Mouse (Mus musculus): ENCODE data around the gene Gcsam. TPM values are rescaled to one million over a fixed set of nuclear protein-coding genes. Genes with fewer than 3 reads are reported as not detected.

The Gcsam gene
- polyA plus RNA-seq, 1 experiment, result not detected

- WGBS, result 82% methylated on average over 10 of the region's 10 CpGs
- Histone ChIP-seq H3K27ac (ENCODE audit: insufficient read depth, low read depth, low read length) (no peak overlapping the region), H3K4me1 (ENCODE audit: control insufficient read depth, insufficient read depth, low read length) (peaks cover 2% of the 10 kb centered on the region; the same call in 1 of the 2 replicates), H3K4me3 (ENCODE audit: insufficient read depth, low read depth, low read length) (no peak overlapping the region)
- TF ChIP-seq POLR2A (IDR thresholded peaks at IDR 0.05; ENCODE audit: insufficient read depth, low read depth, low read length), result no peak
- TF ChIP-seq CTCF (IDR thresholded peaks at IDR 0.05; ENCODE audit: insufficient read depth, low read depth, low read length), result no peak
Observed at GRCm38 (mm10) chr16:45640070-45640762, 30.0 kb downstream of the Gcsam start.

DNA sequence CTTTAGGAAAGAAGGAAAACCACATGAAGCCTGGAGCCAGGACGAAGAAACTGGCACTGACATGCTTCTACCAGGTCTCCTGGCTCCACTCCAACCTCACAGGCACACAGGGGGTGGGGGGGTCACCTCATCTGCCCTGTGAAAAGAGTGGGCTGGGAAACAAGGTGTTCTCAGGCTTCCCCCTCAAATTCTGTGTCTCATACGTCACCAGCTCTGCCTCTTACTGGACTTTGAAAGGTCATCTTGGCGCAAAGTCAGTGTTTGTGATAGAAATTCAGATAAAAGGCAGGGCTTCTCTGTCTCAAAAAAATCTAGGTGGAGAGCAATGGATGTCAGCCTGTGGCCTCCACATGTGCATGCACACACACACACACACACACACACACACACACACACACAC is 31.1 kb downstream of the Gcsam start:
- 71% methylated on average over 3 of the region's 3 CpGs for WGBS
- no peak overlapping the region for H3K27ac ChIP-seq (ENCODE audit: insufficient read depth, low read depth, low read length)
- no peak for TF ChIP-seq POLR2A (IDR thresholded peaks at IDR 0.05; ENCODE audit: insufficient read depth, low read depth, low read length)
- no peak for TF ChIP-seq CTCF (IDR thresholded peaks at IDR 0.05; ENCODE audit: insufficient read depth, low read depth, low read length)

DNA sequence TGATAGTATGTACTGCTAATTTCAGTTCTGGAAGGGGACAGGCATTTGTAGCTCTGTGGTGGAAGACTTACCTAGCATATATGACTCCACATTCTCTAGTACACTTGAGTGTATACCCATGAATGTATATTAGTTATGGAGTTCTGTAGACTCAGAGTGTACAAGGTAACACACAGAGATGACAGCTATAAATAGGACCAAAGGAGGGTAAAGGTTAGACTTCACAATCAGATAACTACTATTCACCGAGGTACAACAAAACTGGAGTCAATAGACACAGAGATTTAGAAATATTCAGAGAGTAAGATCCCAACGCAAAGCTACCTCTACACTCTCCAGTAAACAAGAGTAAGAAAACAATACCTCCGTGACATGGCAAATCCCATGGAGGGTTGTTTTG is 33.8 kb downstream of the Gcsam start:
- H3K27ac ChIP-seq (ENCODE audit: insufficient read depth, low read depth, low read length), result no peak overlapping the region
- peaks cover 2% of the 10 kb centered on the region; the same call in 1 of the 2 replicates for H3K4me1 ChIP-seq (ENCODE audit: control insufficient read depth, insufficient read depth, low read length)
- no peak overlapping the region for H3K4me3 ChIP-seq (ENCODE audit: insufficient read depth, low read depth, low read length)
- TF ChIP-seq CTCF (IDR thresholded peaks at IDR 0.05; ENCODE audit: insufficient read depth, low read depth, low read length) (no peak), POLR2A (IDR thresholded peaks at IDR 0.05; ENCODE audit: insufficient read depth, low read depth, low read length) (no peak)
- 83% methylated on average over 3 of the region's 3 CpGs for WGBS

More for the DNA sequence above, 31.1 kb downstream of the Gcsam start:
- peaks cover 2% of the 10 kb centered on the region; the same call in 1 of the 2 replicates for H3K4me1 ChIP-seq (ENCODE audit: control insufficient read depth, insufficient read depth, low read length)
- no peak overlapping the region for H3K4me3 ChIP-seq (ENCODE audit: insufficient read depth, low read depth, low read length)

DNA sequence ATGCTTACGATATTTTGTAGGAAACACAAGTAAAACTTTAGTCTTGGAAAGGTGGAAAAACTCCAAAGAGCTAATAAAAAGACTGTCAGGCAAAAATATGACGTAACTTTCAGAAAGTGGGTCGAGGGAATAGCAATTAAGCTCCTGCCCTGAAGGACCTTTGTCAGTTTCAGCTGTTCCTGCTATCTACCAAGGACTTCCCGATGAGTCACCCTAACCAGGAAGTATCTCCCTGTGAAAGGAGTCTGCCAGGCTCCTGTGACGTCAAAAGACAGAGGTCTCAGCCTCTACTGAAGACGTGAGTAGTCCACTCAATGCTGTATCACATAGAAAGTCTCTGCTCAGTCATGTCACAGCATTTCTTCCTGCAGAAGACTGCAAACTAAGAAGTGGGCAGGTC is 34.2 kb downstream of the Gcsam start:
- TF ChIP-seq POLR2A (IDR thresholded peaks at IDR 0.05; ENCODE audit: insufficient read depth, low read depth, low read length) (no peak), CTCF (IDR thresholded peaks at IDR 0.05; ENCODE audit: insufficient read depth, low read depth, low read length) (no peak)
- Histone ChIP-seq H3K27ac (ENCODE audit: insufficient read depth, low read depth, low read length) (no peak overlapping the region), H3K4me1 (ENCODE audit: control insufficient read depth, insufficient read depth, low read length) (peaks cover 2% of the 10 kb centered on the region; the same call in 1 of the 2 replicates), H3K4me3 (ENCODE audit: insufficient read depth, low read depth, low read length) (no peak overlapping the region)
- 77% methylated on average over 6 of the region's 6 CpGs for WGBS

- Histone ChIP-seq H3K4me3 (ENCODE audit: insufficient read depth, low read depth, low read length) (no peak overlapping the region), H3K27ac (ENCODE audit: insufficient read depth, low read depth, low read length) (no peak overlapping the region), H3K4me1 (ENCODE audit: control insufficient read depth, insufficient read depth, low read length) (peaks cover 6% of the 10 kb centered on the region)
- 91% methylated on average over 2 of the region's 2 CpGs for WGBS
- TF ChIP-seq POLR2A (IDR thresholded peaks at IDR 0.05; ENCODE audit: insufficient read depth, low read depth, low read length), result no peak
- TF ChIP-seq CTCF (IDR thresholded peaks at IDR 0.05; ENCODE audit: insufficient read depth, low read depth, low read length), result no peak
Observed at GRCm38 (mm10) chr16:45651497-45651896, 41.3 kb downstream of the Gcsam start.

GRCm38 (mm10) chr16:45653009-45653933 is 43.1 kb downstream of the Gcsam start:
- Histone ChIP-seq H3K27ac (ENCODE audit: insufficient read depth, low read depth, low read length) (no peak overlapping the region), H3K4me3 (ENCODE audit: insufficient read depth, low read depth, low read length) (0 out of 2 replicates have a peak overlapping the region, but pooled peaks have one; percentile 10), H3K4me1 (ENCODE audit: control insufficient read depth, insufficient read depth, low read length) (peaks cover 6% of the 10 kb centered on the region)
- WGBS, result 27% methylated on average over 17 of the region's 17 CpGs
- TF ChIP-seq POLR2A (IDR thresholded peaks at IDR 0.05; ENCODE audit: insufficient read depth, low read depth, low read length) (no peak), CTCF (IDR thresholded peaks at IDR 0.05; ENCODE audit: insufficient read depth, low read depth, low read length) (no peak)

DNA sequence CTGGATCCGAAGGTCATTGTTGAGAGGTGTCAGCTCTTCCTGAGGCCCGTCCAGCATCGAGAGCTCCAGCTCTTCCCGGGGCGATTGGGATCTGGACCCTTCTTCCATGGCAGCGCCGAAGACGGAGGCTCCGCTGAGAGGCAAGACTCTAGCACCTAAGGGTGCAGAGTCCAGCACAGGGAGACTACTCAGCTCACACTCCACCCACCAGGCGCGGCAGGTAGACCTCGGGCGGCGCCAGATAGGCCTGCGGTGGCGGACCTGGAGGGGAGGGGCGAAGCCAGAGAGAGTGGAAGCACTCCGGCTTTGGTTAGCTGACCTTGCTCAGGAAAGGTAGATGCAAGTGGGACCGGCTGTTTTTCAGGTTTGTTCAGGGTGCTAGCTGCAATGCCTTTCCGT is 43.8 kb downstream of the Gcsam start, which contains the start of gene BC016579:
Gene BC016579, minus strand, starts transcription at position 135 of the 399 bp plus-strand sequence.
- H3K27ac ChIP-seq (ENCODE audit: insufficient read depth, low read depth, low read length), result no peak within 1 kb of the TSS
- 13% methylated on average over 20 of the region's 20 CpGs for WGBS
- TF ChIP-seq POLR2A (IDR thresholded peaks at IDR 0.05; ENCODE audit: insufficient read depth, low read depth, low read length) (no peak), CTCF (IDR thresholded peaks at IDR 0.05; ENCODE audit: insufficient read depth, low read depth, low read length) (no peak)
- H3K4me3 ChIP-seq (ENCODE audit: insufficient read depth, low read depth, low read length), result peak within 1 kb of the TSS; percentile 10; the same call in 1 of the 2 replicates
- peaks cover 6% of the 10 kb centered on the region for H3K4me1 ChIP-seq (ENCODE audit: control insufficient read depth, insufficient read depth, low read length)

DNA sequence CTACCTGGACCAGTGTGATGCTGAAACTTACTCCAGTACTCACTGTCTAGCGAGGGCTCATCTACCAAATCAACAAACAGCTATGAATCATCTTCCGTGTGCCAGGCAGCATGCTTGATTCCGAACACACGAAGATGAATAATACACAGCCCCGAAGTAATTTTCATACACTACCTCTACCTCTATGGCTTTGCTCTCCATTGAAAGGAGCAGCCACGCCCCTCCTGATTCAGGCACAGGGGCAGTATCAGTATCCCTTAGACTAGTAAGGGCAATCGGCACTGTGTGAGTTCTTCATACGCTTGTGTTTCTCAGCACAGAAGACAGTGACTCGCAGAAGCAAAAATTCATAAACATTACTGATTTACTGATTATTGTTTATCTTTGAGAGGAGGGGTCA is 44.3 kb downstream of the Gcsam start:
- peaks cover 6% of the 10 kb centered on the region for H3K4me1 ChIP-seq (ENCODE audit: control insufficient read depth, insufficient read depth, low read length)
- no peak overlapping the region for H3K4me3 ChIP-seq (ENCODE audit: insufficient read depth, low read depth, low read length)
- TF ChIP-seq POLR2A (IDR thresholded peaks at IDR 0.05; ENCODE audit: insufficient read depth, low read depth, low read length) (no peak), CTCF (IDR thresholded peaks at IDR 0.05; ENCODE audit: insufficient read depth, low read depth, low read length) (no peak)
- WGBS, result 74% methylated on average over 9 of the region's 9 CpGs
- H3K27ac ChIP-seq (ENCODE audit: insufficient read depth, low read depth, low read length), result no peak overlapping the region
